Mouse (Mus musculus): Measurements from ENCODE around the gene Doxl2.

The Doxl2 gene

DNA sequence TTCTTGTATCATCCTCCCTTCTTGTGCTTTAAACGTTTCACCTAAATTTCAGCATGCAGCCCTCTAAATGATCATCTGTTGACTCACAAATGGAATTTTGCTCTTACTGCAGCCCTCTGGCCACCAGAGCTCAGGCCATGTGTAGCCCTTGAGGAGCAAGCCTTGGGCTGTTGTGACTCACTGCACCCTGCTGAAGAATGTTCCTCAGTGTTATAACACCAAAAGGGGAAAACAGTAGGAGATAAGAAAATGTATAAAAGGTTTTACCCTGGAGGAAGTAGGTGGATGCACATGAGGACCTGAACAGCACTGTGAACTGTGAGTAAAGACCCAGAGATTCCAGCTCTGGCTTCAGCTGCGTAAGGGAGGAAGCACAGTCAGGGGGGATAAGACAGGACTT, at the start of gene Doxl2:
Gene Doxl2 (plus strand): TSS at position 301 of the 400 bp plus-strand sequence.
- DNase-seq, result peak in 1 of 2 experiments; percentile 2

DNA sequence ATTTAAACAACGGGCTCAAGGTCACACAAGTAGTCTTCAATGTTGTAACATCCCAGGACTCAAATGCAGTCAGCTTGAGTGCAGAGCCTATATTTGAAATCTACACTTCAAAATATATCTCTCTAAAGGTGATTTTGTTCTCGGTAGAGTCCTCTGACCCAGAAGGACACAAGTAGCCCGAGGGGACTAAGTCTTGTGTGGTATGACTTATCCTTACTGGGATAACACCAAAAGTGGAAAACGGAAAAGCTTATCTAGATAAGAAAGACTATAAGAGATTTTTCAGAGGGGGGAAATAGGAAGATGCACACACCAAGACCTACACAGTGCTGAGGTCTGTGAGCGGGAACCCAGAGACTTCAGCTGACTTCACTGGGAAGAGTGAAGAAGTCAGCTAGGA, 45.2 kb upstream of the Doxl2 start, which contains the start of gene 1600015I10Rik:
Gene 1600015I10Rik (plus strand): TSS at position 301 of the 400 bp plus-strand sequence.
- DNase-seq, result no peak

DNA sequence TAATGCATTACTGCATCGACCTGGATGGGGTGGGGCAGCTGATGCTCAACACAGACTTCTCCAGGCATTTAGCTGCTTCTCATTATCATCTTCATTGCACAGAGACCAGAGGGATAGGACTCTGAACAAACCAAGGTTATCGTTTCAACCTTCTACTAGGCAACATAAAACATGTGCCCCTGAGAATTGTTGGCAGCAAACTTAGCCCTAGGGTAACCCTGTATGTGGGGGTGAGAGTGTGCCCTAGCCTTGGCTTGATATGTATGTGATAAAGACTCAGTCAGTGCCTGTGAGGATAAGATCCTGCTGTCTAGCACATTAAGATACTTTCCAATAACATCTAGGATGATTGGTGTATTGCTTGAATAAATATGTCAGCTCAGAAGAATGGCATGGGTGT, 25.2 kb upstream of the Doxl2 start:
- DNase-seq, result no peak

DNA sequence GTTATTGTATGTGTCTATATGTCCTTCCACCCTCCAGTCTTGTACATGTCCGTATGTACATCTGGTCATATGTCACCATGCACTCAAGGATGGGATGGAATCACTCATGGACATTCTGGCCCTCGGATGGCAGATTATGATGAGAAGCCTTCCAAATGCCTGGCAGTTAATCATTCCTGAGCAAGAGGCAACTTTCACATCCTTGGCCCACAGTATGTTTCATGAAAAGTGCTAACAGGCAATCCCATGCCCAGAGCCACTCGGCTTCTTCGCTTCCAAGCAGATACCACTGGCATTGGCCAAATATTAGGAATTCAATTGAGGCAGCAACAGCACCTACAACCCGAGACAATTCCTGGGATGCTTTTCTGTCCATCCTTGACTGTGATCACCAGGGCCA, 24.1 kb upstream of the Doxl2 start:
- DNase-seq, result no peak

DNA sequence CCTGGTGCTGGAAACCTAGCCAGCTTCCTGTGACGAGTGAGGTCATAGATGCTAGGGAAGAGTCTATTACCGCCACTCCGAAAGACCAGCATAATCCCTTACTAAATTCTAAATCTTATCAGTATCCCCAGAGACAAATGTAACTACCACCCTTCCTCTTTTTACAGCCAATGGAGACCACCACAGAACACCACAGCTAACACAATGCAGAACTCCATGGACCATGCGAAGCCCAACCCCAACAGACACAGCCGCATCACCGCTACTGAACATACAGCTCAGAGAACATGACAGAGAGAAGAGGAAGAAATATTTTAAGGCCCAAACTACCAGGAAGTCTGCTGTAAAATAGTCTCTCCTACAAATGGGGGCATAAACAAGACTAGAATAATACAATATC, 23.1 kb upstream of the Doxl2 start:
- peak in 1 of 2 experiments; percentile 3 for DNase-seq

DNA sequence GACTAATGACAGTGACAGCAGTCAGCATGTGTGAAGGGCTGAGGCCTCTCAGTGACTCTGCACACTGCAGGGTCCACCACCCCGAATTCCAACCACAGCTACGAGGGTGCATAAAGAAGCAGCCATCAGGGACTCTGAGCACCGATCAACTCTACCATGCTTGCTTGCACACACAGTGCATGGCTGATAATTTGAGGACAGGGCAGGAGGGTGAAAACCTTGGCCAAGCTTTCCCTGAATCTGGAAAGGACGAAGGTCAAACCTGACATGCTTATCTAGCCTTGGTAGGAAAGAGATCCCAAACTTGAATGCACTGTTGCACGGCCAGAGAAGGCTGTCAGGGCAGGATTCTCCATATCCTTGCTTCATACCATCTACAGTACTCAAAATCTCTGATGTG, 21.5 kb upstream of the Doxl2 start:
- DNase-seq, result peak in 1 of 2 experiments; percentile 23

DNA sequence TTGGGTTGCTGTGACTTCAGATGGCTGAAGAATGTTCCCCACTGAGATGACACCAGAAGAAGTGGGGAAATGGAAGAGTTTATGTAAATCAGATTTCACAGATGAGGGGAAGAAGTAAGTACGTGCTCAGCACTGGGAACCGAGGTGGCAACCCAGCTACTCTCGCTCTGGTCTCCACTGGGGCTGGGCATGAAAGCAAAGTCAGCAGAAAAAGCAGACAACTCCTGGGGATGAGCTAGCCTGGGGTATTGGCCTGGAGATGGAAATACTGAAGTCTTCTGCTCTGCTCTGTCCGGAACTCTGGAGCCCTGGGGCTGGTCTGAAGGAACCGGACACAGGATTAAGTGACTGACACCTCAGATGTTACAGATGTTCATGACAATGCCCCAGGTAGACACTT, 20.6 kb upstream of the Doxl2 start:
- peak in 1 of 2 experiments; percentile 18 for DNase-seq

DNA sequence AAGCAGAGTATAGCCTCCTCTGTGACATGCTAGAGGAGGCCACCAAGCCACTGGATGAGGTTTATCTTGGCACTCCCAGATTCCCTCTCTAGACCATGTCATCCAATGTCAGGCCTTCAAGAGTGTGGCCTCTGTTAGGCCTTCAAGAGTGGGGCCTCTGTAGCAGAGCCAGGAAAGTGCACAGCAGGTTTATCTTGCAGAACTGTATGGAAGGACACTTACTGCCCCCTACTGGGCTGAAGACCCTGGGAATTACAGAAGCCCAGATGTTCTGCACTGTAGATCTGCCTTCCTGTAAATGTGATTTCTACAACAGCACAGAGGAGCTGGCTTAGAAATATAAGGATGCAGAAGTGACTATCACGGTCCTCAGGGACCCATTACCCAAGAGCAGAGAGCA, 19.8 kb upstream of the Doxl2 start:
- DNase-seq, result peak; percentile 82 to 93

DNA sequence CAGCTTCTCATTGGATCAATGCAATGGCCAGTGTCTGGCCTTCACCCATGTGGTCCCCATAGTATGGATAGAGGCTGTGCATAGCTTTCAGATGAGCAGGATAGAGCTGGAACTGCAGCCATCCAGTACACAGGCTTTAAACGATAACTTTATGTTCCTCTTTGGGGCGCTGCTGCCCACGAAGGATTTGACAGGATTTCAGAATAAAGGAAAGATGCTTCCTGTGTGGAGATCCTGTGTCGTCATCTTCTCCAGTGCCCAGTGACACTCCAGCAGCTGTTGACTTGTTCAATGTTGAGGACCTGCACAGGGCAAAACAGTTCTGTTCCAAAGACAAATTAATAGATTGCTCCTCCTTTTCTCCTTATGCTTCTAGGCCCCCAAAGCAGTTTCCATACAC, 18.0 kb upstream of the Doxl2 start:
- DNase-seq, result no peak

DNA sequence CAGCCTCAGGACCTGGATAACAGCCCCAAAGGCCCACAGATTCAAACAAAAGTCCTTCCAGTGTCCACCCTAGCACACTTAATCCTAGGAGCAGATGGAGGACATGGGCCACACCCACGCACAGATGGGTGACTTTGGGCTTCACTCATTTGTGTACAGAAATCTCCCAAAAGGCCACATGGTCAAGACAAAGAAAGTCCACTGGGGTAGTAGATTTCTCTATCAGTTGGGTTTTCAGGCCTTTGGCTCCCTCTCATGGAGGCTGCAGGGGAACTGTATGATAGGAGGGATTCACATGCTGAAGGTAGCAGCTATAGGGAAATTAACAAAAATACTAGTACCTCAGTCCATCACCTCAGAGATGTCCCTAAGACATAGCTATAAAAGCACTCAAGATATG, 16.7 kb upstream of the Doxl2 start:
- peak; percentile 32 to 43 for DNase-seq

DNA sequence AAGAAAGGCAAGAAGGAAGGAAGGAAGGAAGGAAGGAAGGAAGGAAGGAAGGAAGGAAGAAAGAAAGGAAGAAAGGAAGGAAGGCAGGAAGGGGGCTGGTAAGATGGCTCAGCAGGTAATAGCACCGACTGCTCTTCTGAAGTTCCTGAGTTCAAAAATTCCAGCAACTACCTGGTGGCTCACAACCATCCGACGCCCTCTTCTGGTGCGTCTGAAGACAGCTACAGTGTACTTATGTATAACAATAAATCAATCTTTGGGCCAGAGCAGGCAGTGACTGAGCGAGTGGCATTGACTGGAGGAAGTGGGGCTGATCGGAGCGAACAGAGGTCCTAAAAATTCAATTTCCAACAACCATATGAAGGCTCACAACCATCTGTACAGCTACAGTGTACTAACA, 15.6 kb upstream of the Doxl2 start:
- DNase-seq, result peak; percentile 31 to 54

DNA sequence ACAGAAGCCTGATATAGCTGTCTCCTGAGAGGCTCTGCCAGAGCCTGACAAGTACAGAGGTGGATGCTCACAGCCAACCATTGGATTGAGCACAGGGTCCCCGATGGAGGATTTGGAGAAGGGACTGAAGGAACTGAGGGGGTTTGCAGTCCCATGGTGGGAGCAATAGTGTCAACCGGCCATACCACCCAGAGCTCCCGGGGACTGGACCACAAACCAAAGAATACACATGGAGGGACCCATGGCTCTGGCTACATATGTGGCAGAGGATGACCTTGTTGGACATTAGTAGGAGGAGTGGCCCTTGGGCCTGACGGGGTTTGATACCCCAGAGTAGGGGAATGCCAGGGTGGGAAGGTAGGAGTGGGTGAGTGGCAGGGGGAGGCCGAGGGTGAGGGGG, 8.1 kb upstream of the Doxl2 start:
- DNase-seq, result peak in 1 of 2 experiments; percentile 18

DNA sequence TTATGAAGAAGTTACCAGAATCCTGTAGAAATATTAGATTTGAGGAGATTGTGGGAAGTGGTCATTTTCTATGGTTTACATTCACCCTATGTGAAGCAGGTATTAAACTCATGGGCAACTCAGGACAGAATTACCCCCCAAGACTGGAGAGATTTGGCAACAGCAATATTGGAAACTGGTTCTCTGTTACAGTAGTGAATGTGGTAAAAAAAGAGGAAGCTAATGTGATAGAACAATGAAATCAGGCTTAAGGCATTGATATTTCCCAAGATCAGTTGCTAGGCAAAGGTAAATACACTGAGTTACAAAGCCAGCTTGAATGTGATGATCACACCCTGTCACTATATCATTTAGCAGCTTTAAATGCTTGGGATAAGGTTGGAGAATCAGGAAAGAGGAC, 6.9 kb upstream of the Doxl2 start:
- no peak for DNase-seq

DNA sequence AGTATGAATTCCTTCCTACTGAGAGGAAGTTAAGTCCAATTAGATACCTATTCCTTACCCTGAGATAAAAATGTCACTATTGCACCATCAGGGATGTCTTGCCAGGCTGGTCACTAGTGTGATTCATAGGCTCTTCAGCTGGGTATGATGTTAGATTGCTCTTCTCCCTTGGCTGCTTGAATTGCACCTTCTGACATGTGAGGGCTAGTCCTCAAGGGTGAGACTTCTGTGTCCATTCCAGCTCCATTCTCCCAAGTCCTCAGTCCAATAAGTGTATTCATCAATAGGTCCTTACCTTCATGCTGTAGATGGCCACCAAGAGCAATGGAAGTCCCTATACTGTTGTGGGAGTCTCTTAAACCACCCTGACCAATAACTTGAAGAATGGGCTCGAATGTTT, 4.9 kb downstream of the Doxl2 start:
- DNase-seq, result no peak

DNA sequence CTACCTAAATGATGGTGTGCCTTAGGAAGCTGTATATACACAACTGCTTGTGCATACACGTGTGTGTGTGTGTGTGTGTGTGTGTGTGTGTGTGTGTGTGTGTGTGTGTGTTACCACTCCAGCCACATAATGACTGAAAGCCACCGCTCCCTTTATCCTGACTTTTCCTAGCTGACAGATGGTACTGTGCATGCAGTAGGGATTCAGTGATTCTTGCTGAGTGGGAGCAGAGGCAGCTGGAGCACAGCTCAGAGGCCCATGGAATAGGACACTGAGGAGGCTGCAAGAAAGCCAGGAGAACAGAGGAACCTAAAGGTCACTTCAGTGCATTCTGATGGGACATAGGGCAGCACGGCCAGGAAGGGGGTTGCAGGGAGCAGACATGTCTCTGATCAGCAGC, 7.5 kb downstream of the Doxl2 start:
- no peak for DNase-seq

DNA sequence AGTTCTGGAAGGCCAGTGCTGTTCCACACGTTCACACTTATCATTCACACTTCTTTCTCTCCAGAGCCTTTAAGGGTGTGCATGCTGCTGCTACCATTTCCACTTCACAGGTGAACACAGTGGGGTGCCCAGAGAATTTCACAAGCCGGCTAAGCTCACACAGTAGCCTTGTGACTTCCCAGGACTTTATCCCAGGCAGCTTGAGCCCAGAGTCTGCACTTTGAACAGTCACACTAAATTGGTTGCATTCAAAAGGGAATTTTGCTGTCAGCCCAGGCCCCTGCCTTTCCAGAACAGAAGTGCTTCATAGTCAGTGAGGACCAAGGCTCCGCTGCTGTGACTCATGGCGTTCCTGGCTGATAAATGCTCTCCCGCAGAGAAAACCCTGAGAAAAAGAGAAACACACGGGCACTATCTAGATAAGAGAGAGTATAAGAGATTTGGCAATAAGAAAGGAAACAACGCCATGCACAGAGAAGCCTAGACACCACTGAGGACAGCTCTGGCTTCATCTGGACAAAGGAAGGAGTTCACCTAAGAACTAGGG, 11.8 kb downstream of the Doxl2 start, which contains the start of gene Svs1:
Gene Svs1 (plus strand): TSS at position 418 of the 547 bp plus-strand sequence.
- DNase-seq, result peak; percentile 37 to 65

DNA sequence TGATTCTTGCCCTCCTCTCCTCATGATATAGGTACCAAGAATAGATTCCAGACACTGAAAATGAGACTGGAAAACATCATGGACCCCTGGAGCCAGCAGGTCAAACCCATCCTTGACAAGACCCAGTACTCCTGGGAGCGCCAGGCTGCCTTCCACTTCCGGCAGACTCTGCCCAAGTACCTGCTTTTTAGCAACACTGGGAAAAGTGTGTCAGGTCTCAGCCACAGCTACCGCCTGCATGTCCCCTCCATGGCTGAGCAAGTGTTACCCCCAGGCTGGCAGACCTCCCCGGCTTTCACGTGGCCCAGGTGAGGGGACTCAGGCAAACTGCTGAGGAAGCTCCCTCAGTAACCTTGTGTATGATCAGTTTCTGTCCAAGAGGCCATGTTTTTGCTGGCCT, 15.2 kb downstream of the Doxl2 start:
- DNase-seq, result no peak

DNA sequence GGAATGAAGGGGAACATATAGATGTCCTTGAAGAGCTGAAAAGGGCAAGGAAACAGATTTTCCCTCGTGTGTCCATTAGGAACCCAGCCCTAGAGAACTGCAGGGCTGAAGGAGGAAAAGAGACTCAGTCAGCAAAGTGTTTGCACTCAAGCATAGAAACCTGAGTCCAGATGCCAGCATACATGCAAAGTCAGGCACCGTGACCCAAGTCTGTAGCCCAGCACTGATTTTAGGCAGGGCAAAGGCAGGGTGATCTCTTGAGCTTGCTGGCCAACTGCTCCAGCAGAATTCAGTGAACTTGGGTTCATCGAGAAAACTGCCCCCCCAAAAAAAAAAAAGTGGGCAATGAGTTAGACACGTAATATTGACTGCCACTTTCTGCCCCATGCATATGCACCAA, 17.2 kb downstream of the Doxl2 start:
- DNase-seq, result peak; percentile 31 to 70

DNA sequence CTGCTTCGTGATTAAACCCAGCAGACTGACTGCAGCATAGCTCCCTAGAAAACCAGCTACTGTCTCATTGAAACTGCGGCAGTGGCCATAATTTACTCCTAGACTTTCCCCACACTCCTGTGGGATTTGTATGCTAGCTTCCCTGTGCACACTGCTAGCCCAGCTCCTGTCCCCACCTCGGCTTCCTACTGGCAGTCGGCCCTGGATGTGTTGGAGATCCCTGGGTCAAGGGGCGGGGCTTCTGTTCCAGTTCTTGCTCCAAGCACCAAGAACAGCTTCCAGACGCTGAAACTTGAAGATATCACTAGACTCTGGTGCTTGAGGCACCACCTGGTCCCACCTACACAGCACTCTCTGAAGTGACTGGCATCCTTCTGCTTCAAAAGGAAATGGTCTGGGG, 23.4 kb downstream of the Doxl2 start:
- no peak for DNase-seq

DNA sequence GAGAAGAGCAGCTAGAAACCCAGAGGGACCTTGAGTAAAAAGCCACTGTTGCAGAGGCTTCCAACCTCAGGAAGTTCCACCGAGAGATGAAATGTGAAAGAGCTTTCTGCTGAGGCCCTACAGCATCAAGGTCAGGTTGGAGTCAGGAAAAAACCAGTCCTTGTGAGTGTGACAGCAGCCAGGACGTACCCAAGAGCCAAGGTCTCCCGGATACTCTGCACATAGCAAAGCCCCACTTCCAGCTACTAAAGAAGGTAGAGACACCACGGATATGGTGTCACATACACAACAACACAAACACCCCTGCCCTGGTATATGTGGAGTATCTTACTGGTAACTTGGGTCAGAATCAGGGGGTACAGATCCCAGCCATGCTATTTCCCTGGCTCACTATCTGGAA, 24.0 kb downstream of the Doxl2 start:
- DNase-seq, result no peak

DNA sequence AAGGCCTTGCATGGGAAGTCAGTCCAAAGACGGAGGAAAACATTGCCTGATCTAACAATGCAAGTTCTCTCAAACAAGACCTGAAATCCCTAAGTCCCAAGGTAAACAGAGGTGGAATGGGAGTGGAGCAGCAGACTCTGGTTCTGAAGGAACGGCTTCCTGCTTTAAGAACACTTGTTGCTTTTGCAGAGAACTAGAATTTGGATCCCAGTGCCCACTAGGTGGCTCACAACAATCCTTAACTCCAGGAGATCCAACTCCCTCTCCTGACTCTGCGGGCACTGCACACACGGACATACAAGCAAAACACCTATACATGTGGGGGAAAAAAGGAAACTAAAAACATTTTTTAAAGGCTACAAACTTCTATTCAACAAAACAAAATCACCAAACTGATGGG, 28.6 kb downstream of the Doxl2 start:
- peak in 1 of 2 experiments; percentile 42 for DNase-seq

DNA sequence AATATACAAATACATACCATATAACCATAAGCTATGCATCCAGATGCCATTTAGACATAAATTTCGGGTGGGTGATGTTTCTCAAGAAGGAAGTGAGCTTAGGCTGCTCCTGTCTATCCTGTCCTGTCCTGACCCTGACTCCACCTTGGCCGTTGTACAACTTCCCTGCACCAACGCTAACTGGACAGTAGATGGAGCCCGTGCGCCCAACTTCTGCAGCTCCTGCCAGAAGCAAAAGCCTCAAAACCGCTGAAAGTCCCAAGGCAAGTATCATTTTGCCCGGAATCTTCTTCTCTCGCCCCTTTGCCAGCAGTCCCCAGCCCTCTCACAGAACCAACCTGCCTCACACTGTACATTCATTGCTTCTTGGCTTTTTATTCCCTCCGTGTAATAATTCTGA, 33.2 kb downstream of the Doxl2 start:
- DNase-seq, result peak; percentile 58 to 79

DNA sequence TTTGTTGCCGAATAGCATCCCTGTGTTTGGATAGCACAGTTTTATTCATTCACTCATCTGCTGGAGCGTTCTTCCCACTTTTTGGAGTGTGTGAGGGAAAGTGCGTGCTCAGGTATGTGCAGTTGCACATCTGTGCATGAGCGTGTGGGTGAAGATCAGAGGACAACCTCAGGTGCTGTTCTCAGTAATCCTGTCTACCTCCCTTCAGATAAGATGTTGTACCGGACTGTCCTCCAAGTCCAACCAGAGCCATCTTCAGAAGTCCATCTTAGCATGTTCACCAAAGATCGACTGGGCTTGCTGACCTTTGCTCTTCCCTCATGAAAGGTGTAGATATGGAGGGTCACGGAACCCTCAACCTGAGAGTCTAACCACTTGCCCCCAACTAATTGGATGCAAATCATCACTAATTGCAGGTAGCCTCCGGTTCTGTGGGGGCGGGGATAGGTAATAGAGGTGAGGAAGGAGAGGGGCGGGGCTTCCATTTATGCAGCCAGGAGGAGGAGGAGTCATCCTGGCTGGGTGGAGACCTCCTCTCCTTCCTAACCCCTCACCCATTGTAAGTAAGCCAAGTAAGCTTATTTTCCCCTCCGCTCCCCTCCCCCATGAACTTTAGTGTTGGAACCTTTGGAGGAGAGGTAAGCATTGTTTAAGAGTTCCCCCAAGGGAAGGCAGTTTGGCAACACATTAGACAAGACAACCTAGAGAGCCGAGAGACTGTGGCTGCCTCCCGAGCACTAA, 33.8 kb downstream of the Doxl2 start:
- peak in 1 of 2 experiments; percentile 4 for DNase-seq

DNA sequence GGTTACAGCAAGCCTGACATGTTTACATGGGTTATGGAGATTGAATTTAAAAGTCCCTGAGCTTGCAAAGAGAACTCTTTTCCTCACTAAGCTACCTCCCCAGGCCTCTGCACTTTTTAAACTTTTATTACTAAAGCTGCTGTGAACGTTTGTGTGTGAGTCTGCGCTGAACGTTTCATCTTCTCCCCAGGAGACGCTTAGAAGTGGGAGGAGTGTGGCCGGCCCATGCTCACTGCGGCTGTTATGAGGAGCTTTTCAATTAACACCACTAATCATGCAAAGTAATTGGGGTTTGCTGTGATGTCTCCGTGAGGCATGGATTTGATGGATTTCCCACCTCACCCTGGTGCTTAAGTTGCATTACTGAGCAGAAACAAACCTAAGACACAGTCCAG, 34.4 kb downstream of the Doxl2 start:
- DNase-seq, result no peak

DNA sequence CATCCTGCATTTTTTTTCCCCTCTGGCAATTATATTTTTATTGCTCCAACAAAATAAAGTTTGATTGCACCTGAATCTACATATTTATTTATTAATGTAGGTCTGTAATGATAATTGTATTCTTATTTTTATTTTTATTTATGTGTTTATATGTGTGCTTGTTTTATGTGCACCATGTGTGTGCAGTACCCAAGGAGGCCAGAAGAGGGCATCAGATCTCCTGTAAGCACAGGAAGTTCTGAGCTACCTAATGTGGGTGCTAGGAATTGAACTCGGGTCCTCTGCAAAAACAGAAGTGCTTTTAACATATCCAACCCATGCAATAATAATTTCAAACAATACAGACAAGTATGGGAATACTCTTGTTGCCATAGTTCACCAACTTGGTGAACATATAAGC, 34.9 kb downstream of the Doxl2 start:
- no peak for DNase-seq

All from kidney, postnatal 25 days (tissue).